Mouse (Mus musculus): ENCODE measurements at regions not wholly inside any gene's neighbourhood (a gene's known extent, or its start where the extent isn't known, plus 50 kb on each side); places are given as distances from the start of the nearest gene placed in this dataset.

- DNase-seq: no peak
Measured at GRCm38 (mm10) chr4:69739833-69740510, 670.3 kb downstream of the Cdk5rap2 start.

Data from kidney, adult 11 months (tissue).